Mouse (Mus musculus): ENCODE data around the gene Numbl. TPM values are rescaled to one million over a fixed set of nuclear protein-coding genes. Genes with fewer than 3 reads are reported as not detected.

Gene Numbl
- 0.18 TPM for polyA plus RNA-seq (2014; fragmentation: Illumina TruSeq; extraction: RNeasy Lipid Tissue Mini Kit (QIAGEN cat#74804); ENCODE audit: low read depth, low replicate concordance)

DNA sequence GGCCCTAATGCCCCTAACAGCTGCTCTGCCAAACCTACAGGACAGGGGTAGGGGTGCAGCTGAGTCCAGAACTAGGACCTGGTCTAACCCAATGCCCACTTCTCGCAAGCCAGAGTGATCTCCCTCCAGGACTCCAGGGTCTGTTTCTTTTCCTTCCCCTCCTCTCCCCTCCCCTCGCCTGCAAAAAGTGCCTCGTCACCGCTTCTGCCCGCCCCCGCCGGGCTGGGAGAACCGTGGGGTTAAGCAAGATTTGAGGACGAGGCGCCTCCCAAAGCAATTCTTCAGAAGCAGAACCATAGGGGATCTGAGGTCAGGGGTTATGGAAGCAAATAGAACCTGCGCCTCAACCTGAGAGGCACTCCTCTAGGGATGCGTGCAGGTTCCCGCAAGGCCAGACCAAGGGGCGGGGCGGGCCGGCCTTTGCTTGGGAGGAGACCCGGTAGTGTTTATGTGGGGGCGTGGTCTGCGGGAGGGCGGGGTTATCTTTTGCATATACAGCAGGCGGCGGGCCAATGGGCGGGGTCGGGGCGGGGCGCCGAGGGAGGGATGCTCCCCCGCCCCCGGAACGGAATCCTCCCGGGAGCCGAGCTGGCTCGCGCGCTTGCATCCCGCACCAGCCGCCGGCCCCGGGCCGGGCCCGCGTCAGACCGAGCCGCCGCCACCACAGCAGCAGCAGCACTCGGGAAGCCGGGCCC, at the start of gene Numbl:
Numbl (plus strand) TSS at position 229 of the 695 bp plus-strand sequence.

DNA sequence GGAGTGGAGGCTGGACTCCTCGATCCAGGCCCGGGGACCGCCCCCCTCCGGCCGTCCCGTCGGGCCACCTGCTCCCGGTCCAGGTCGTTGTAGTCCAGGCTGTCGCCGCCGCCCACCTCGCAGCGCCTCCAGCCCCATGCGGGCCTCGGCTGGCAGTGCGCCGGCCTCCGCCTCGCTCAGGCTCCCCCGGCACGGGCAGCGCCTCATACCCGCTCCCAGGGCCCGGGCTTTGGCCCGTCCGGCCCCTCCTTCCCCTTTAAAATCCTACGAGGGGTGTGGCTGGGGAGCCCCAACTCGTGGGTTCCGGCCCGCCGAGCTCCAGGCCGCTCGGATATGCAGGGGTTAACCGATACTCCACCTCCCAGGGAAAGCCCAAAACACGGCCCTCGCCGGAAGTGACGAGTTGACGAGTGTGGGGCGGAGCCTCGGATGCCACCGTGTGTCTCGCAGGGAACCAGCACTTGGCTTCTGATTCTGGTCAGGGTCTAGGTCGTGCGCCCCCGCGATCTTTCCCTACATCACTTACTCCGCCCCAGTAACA, 29.9 kb upstream of the Numbl start, which contains the start of gene Itpkc:
Itpkc (minus strand) TSS at position 381 of the 541 bp plus-strand sequence.

DNA sequence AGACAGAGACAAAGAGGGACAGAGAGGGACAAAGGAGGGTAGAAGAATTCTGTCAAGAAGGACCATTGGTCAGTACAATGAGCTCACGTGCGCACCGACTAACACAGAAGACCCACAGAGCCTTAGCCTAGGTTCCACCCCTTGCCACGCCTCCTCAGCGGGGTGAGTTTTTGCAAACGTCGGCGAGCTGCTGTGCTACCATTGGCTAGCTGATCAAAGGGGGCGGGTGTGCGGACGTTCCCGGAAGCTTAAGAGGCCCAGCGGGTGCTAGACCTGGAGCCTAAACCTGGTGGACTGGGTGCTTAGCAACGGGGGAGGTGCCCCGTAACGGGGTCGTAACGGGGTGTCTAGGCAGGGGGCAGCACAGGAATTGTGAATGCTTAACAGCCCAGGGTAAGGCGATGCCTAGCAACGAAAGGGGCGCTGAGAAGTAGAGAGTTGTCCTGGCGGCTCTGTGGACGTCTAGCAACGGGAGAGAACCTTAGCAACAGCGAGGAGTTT, 25.4 kb upstream of the Numbl start, which contains the start of gene Coq8b:
Coq8b (plus strand) TSS at position 243 of the 501 bp plus-strand sequence.

Other genes starting within 250 kb of the Numbl start
- 8.7 TPM for gene Cyp2a12, start 229.4 kb upstream of the Numbl start, polyA plus RNA-seq (2014; fragmentation: Illumina TruSeq; extraction: RNeasy Lipid Tissue Mini Kit (QIAGEN cat#74804); ENCODE audit: low read depth, low replicate concordance)
- gene Cyp2f2, start 138.5 kb upstream of the Numbl start, polyA plus RNA-seq (2014; fragmentation: Illumina TruSeq; extraction: RNeasy Lipid Tissue Mini Kit (QIAGEN cat#74804); ENCODE audit: low read depth, low replicate concordance), result 0.14 TPM
- gene Cyp2t4, start 104.7 kb upstream of the Numbl start, polyA plus RNA-seq (2014; fragmentation: Illumina TruSeq; extraction: RNeasy Lipid Tissue Mini Kit (QIAGEN cat#74804); ENCODE audit: low read depth, low replicate concordance), result not detected
- 11.1 TPM for gene Egln2, start 91.6 kb upstream of the Numbl start, polyA plus RNA-seq (2014; fragmentation: Illumina TruSeq; extraction: RNeasy Lipid Tissue Mini Kit (QIAGEN cat#74804); ENCODE audit: low read depth, low replicate concordance)
- gene Rab4b, start 79.5 kb upstream of the Numbl start, polyA plus RNA-seq (2014; fragmentation: Illumina TruSeq; extraction: RNeasy Lipid Tissue Mini Kit (QIAGEN cat#74804); ENCODE audit: low read depth, low replicate concordance), result 4.3 TPM
- gene Gm21983, start 77.3 kb upstream of the Numbl start, polyA plus RNA-seq (2014; fragmentation: Illumina TruSeq; extraction: RNeasy Lipid Tissue Mini Kit (QIAGEN cat#74804); ENCODE audit: low read depth, low replicate concordance), result not detected
- gene Mia, start 77.3 kb upstream of the Numbl start, polyA plus RNA-seq (2014; fragmentation: Illumina TruSeq; extraction: RNeasy Lipid Tissue Mini Kit (QIAGEN cat#74804); ENCODE audit: low read depth, low replicate concordance), result not detected
- 17.3 TPM for gene BC024978, start 62.7 kb upstream of the Numbl start, polyA plus RNA-seq (2014; fragmentation: Illumina TruSeq; extraction: RNeasy Lipid Tissue Mini Kit (QIAGEN cat#74804); ENCODE audit: low read depth, low replicate concordance)
- gene Snrpa, start 62.2 kb upstream of the Numbl start, polyA plus RNA-seq (2014; fragmentation: Illumina TruSeq; extraction: RNeasy Lipid Tissue Mini Kit (QIAGEN cat#74804); ENCODE audit: low read depth, low replicate concordance), result 12.4 TPM
- gene Itpkc, start 29.8 kb upstream of the Numbl start, polyA plus RNA-seq (2014; fragmentation: Illumina TruSeq; extraction: RNeasy Lipid Tissue Mini Kit (QIAGEN cat#74804); ENCODE audit: low read depth, low replicate concordance), result 0.91 TPM
- 2.2 TPM for gene Coq8b, start 25.4 kb upstream of the Numbl start, polyA plus RNA-seq (2014; fragmentation: Illumina TruSeq; extraction: RNeasy Lipid Tissue Mini Kit (QIAGEN cat#74804); ENCODE audit: low read depth, low replicate concordance)
- 0.38 TPM for gene Ltbp4, start 79.3 kb downstream of the Numbl start, polyA plus RNA-seq (2014; fragmentation: Illumina TruSeq; extraction: RNeasy Lipid Tissue Mini Kit (QIAGEN cat#74804); ENCODE audit: low read depth, low replicate concordance)
- gene Shkbp1, start 97.6 kb downstream of the Numbl start, polyA plus RNA-seq (2014; fragmentation: Illumina TruSeq; extraction: RNeasy Lipid Tissue Mini Kit (QIAGEN cat#74804); ENCODE audit: low read depth, low replicate concordance), result 0.64 TPM
- gene Gm20479, start 99.0 kb downstream of the Numbl start, polyA plus RNA-seq (2014; fragmentation: Illumina TruSeq; extraction: RNeasy Lipid Tissue Mini Kit (QIAGEN cat#74804); ENCODE audit: low read depth, low replicate concordance), result not detected
- 0.35 TPM for gene Sptbn4, start 189.3 kb downstream of the Numbl start, polyA plus RNA-seq (2014; fragmentation: Illumina TruSeq; extraction: RNeasy Lipid Tissue Mini Kit (QIAGEN cat#74804); ENCODE audit: low read depth, low replicate concordance)
- gene Blvrb, start 189.5 kb downstream of the Numbl start, polyA plus RNA-seq (2014; fragmentation: Illumina TruSeq; extraction: RNeasy Lipid Tissue Mini Kit (QIAGEN cat#74804); ENCODE audit: low read depth, low replicate concordance), result not detected
- gene Sertad3, start 215.3 kb downstream of the Numbl start, polyA plus RNA-seq (2014; fragmentation: Illumina TruSeq; extraction: RNeasy Lipid Tissue Mini Kit (QIAGEN cat#74804); ENCODE audit: low read depth, low replicate concordance), result 0.52 TPM
- gene Sertad1, start 228.5 kb downstream of the Numbl start, polyA plus RNA-seq (2014; fragmentation: Illumina TruSeq; extraction: RNeasy Lipid Tissue Mini Kit (QIAGEN cat#74804); ENCODE audit: low read depth, low replicate concordance), result 0.91 TPM
- not detected for gene Prx, start 240.9 kb downstream of the Numbl start, polyA plus RNA-seq (2014; fragmentation: Illumina TruSeq; extraction: RNeasy Lipid Tissue Mini Kit (QIAGEN cat#74804); ENCODE audit: low read depth, low replicate concordance)